Mouse (Mus musculus): Measurements from ENCODE around the gene Lrig1. TPM values are rescaled to one million over a fixed set of nuclear protein-coding genes. Genes with fewer than 3 reads are reported as not detected.
A peak's percentile ranks its signal among the peaks of the same experiment; 100 is the strongest.

Gene Lrig1
- total RNA-seq, 2 experiments from 2014 or later = 3.5 to 29.0 TPM

GRCm38 (mm10) chr6:94653388-94654316 lies 46.3 kb downstream of the Lrig1 start:
- ATAC-seq (replicated peaks; ENCODE audit: low FRiP score, low TSS enrichment, poor library complexity, severe bottlenecking) = no peak

GRCm38 (mm10) chr6:94652659-94653213 lies 47.2 kb downstream of the Lrig1 start:
- ATAC-seq (replicated peaks; ENCODE audit: low FRiP score, low TSS enrichment, poor library complexity, severe bottlenecking) = no peak

- no peak for ATAC-seq (replicated peaks; ENCODE audit: low FRiP score, low TSS enrichment, poor library complexity, severe bottlenecking)
Measured at GRCm38 (mm10) chr6:94651541-94651940, 48.4 kb downstream of the Lrig1 start.

GRCm38 (mm10) chr6:94649637-94650036 lies 50.3 kb downstream of the Lrig1 start:
- ATAC-seq (replicated peaks; ENCODE audit: low FRiP score, low TSS enrichment, poor library complexity, severe bottlenecking) = no peak

- no peak for ATAC-seq (replicated peaks; ENCODE audit: low FRiP score, low TSS enrichment, poor library complexity, severe bottlenecking)
Measured at GRCm38 (mm10) chr6:94648496-94648895, 51.5 kb downstream of the Lrig1 start.

- ATAC-seq (replicated peaks; ENCODE audit: low FRiP score, low TSS enrichment, poor library complexity, severe bottlenecking) = no peak
Measured at GRCm38 (mm10) chr6:94647574-94648430, 52.2 kb downstream of the Lrig1 start.

GRCm38 (mm10) chr6:94646902-94647301 lies 53.1 kb downstream of the Lrig1 start:
- ATAC-seq (replicated peaks; ENCODE audit: low FRiP score, low TSS enrichment, poor library complexity, severe bottlenecking) = no peak

GRCm38 (mm10) chr6:94646274-94646863 lies 53.6 kb downstream of the Lrig1 start:
- no peak for ATAC-seq (replicated peaks; ENCODE audit: low FRiP score, low TSS enrichment, poor library complexity, severe bottlenecking)

GRCm38 (mm10) chr6:94645723-94646122 lies 54.2 kb downstream of the Lrig1 start:
- no peak for ATAC-seq (replicated peaks; ENCODE audit: low FRiP score, low TSS enrichment, poor library complexity, severe bottlenecking)

GRCm38 (mm10) chr6:94644641-94645040 lies 55.3 kb downstream of the Lrig1 start:
- no peak for ATAC-seq (replicated peaks; ENCODE audit: low FRiP score, low TSS enrichment, poor library complexity, severe bottlenecking)

GRCm38 (mm10) chr6:94643989-94644388 lies 56.0 kb downstream of the Lrig1 start:
- ATAC-seq (replicated peaks; ENCODE audit: low FRiP score, low TSS enrichment, poor library complexity, severe bottlenecking) = no peak

- no peak for ATAC-seq (replicated peaks; ENCODE audit: low FRiP score, low TSS enrichment, poor library complexity, severe bottlenecking)
Measured at GRCm38 (mm10) chr6:94642048-94642447, 57.9 kb downstream of the Lrig1 start.

- no peak for ATAC-seq (replicated peaks; ENCODE audit: low FRiP score, low TSS enrichment, poor library complexity, severe bottlenecking)
Measured at GRCm38 (mm10) chr6:94640297-94640696, 59.7 kb downstream of the Lrig1 start.

GRCm38 (mm10) chr6:94637024-94637434 lies 62.9 kb downstream of the Lrig1 start:
- peak; percentile 85 for ATAC-seq (replicated peaks; ENCODE audit: low FRiP score, low TSS enrichment, poor library complexity, severe bottlenecking)

GRCm38 (mm10) chr6:94635343-94635742 lies 64.6 kb downstream of the Lrig1 start:
- no peak for ATAC-seq (replicated peaks; ENCODE audit: low FRiP score, low TSS enrichment, poor library complexity, severe bottlenecking)

GRCm38 (mm10) chr6:94634710-94635109 lies 65.2 kb downstream of the Lrig1 start:
- ATAC-seq (replicated peaks; ENCODE audit: low FRiP score, low TSS enrichment, poor library complexity, severe bottlenecking) = no peak

- peak; percentile 80 for ATAC-seq (replicated peaks; ENCODE audit: low FRiP score, low TSS enrichment, poor library complexity, severe bottlenecking)
Measured at GRCm38 (mm10) chr6:94634274-94634673, 65.7 kb downstream of the Lrig1 start.

- no peak for ATAC-seq (replicated peaks; ENCODE audit: low FRiP score, low TSS enrichment, poor library complexity, severe bottlenecking)
Measured at GRCm38 (mm10) chr6:94631779-94632082, 68.2 kb downstream of the Lrig1 start.

GRCm38 (mm10) chr6:94631051-94631778 lies 68.7 kb downstream of the Lrig1 start:
- no peak for ATAC-seq (replicated peaks; ENCODE audit: low FRiP score, low TSS enrichment, poor library complexity, severe bottlenecking)

Data from megakaryocyte-erythroid progenitor cell, adult 5-6 weeks (primary cell).